Mouse (Mus musculus): ENCODE measurements around the gene Fxyd1.

Fxyd1 gene

DNA sequence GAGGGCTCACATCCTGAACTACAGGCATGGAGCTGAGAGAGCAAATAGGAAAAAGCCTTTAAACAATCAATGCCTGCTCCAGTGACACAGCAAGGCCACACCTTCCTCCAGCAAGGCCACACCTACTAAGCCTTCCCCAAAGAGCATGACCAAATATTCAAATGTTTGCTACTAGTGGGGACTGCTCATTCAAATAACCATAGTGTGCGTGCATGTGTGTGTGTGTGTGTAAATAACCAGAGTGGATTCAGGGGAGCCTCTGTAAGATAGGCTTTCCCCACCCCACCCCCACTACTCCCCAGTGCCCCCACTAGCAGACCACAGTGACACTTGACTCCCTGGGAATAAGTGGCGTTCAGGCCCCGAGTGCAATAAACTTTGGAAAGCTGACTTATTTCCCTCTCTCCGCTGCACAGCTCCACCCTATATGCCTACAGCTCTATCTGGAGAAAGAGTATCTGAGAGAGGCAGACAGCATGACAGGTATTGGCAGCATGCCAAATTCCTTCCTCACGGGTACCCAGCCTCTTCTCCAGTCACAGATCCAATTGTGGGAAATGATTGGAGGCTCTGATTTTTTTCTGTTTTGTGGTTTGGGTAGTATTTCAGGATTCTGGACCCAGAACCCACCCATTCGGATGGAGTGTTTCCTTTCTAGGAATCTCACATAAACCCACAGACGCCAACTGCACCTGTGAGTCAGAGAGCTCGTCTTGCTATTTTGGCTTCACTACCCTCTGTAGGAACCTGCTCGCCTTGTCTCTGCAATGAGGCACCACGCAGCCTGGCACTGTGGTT, 39.7 kb downstream of the Fxyd1 start:
- DNase-seq (ENCODE audit: low spot score in 2 of 2) = peak; percentile 25 to 32

DNA sequence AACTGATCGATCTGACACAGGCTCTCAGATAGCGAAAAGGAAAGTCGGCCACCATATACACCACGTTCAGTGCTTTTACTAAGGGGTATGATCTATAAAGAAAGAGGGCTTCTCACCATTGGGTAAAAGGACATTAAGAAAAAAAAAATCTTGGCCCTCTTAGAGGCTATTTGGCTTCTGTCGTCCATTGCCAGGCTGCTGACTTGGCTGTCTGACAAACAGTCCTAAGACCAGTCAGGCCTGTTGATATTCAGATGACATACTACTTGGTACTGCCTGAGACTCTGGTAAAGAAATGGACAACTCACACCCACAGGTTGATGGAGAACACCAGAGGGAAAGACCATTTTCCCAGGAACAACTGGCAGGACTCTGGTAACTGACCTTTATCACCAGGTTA, 44.0 kb downstream of the Fxyd1 start:
- DNase-seq (ENCODE audit: low spot score in 2 of 2) = no peak

DNA sequence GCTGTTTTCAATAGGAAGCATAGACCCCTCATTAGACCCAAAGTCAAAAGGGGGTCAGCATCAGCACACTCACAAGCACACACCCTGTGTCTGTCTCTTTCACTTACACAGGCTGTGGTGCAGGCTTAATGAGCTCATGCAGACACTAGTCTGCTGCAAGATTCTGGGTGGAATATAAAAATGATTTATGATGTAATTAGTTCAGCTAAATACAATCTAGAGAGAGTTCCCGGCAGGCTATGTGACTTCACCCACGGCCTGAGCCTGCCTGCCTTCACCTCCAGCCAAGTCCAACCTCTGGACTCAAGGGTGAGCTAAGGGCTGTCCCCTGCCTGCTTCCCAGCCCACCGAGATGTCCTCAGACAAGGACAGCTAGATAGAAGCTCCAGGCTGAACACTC, 48.1 kb downstream of the Fxyd1 start:
- DNase-seq (ENCODE audit: low spot score in 2 of 2) = peak; percentile 25 to 45

- no peak for DNase-seq (ENCODE audit: low spot score in 2 of 2)
Observed at GRCm38 (mm10) chr7:31008175-31008574, 48.8 kb downstream of the Fxyd1 start.

DNA sequence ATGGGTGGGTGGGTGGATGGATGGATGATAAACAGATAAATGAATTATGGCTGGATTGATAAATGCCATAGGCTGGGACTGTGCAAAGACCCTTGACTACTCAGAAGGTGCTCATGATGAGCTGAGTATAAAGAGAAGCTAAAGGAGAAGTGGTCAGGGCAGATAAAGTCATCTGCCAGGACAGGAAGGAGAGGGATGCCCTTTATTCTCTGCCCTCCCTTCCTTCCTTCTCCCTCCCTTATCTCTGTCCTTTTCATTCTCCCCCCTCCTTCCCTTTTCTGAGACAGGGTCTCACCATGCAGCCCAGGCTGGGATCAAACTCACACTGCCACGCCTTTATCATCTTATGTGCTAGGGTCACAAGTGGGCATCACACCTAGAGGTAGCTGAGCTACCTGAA, 49.2 kb downstream of the Fxyd1 start:
- no peak for DNase-seq (ENCODE audit: low spot score in 2 of 2)

DNA sequence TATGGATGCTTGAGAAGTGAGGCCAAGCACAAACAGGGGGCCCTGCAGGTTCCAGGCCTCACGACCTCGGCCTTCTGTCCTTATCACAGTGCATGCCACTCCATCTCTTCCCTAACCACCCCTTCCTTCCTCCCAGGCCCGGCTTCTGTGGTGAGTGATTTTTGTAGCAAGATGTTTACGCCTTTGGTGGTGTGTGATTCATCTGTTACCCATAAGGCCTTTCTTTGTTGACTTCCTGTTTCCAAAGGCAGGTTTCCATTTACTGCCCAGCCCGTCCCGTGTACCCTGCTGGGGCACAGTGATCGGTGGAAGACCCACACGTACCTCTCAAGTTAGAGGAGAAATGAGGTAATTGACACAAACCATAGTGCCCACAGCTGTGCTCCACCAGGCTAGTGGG, 54.3 kb downstream of the Fxyd1 start:
- peak in 1 of 2 experiments; percentile 18 for DNase-seq (ENCODE audit: low spot score in 2 of 2)

Data from urinary bladder, postnatal 36 days (tissue).